In the genomic region with DNA sequence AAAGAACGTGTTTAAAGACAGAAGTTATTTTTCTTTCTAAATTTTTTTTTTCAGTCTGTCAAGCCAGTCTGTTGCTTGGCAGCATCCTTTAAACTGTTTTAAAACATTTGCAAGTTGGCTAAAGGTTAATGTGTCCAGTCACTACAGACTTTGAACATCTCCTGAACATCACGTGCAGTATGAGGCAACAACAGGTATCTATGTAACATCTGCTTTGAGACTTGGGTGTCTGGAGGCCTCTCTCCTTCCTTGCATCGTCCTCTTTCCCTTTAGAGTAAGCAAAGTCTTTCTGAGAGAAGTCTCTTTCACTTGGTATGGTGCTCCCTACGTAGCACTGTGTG, we compare ENCODE assay signal across 18 mouse cellular contexts. TPM values are rescaled to one million over a fixed set of nuclear protein-coding genes. Genes with fewer than 3 reads are reported as not detected.
DNase-seq lines count a peak whose midpoint lies in the region; ATAC-seq lines count a peak whose summit lies in the region.
"Had no signal": no experiment of that assay in that cellular context is flagged by ENCODE, and none has a peak within 500 bp of the region (broad histone marks: within the 10 kb centered on the region; RNA-seq: fewer than 3 reads in every experiment).

No protein-coding gene starts in this region.

- no peak overlapping the region for H3K4me3 ChIP-seq in liver, embryonic 12.5 days
- no peak overlapping the region for H3K4me3 ChIP-seq in forebrain, embryonic 12.5 days (replicated peaks)
- H3K4me3 ChIP-seq: embryonic facial prominence, embryonic 10.5 days; heart, embryonic 10.5 days; midbrain, embryonic 10.5 days; stomach, embryonic 15.5 days had no signal

- H3K27me3 ChIP-seq in liver, embryonic 12.5 days (replicated peaks), result no peaks in the 10 kb centered on the region
- no peaks in the 10 kb centered on the region for H3K27me3 ChIP-seq in forebrain, embryonic 12.5 days
- H3K27me3 ChIP-seq: stomach, embryonic 15.5 days had no signal

- peaks cover 69% of the 10 kb centered on the region for H3K4me1 ChIP-seq in liver, embryonic 12.5 days
- no peaks in the 10 kb centered on the region for H3K4me1 ChIP-seq in forebrain, embryonic 12.5 days
- H3K4me1 ChIP-seq: embryonic facial prominence, embryonic 10.5 days; heart, embryonic 10.5 days; midbrain, embryonic 10.5 days; stomach, embryonic 15.5 days had no signal

- 39% methylated on average over 4 of the region's 4 CpGs for WGBS in liver, embryonic 12.5 days (ENCODE audit: insufficient replicate concordance)
- WGBS in forebrain, embryonic 12.5 days, result 84% methylated on average over 4 of the region's 4 CpGs

- H3K9ac ChIP-seq in liver, embryonic 12.5 days, result peak overlapping the region; percentile 49
- H3K9ac ChIP-seq in forebrain, embryonic 12.5 days, result no peak overlapping the region
- H3K9ac ChIP-seq: stomach, embryonic 15.5 days had no signal

- no peaks in the 10 kb centered on the region for H3K9me3 ChIP-seq in liver, embryonic 12.5 days (replicated peaks)
- no peaks in the 10 kb centered on the region for H3K9me3 ChIP-seq in forebrain, embryonic 12.5 days
- H3K9me3 ChIP-seq: embryonic facial prominence, embryonic 10.5 days; heart, embryonic 10.5 days; midbrain, embryonic 10.5 days; stomach, embryonic 15.5 days had no signal

- ATAC-seq in erythroid progenitor cell, adult 5-6 weeks (replicated peaks; ENCODE audit: low FRiP score, poor library complexity, severe bottlenecking), result peak; percentile 28
- peak; percentile 5; the same call in 1 of the 2 replicates for ATAC-seq in liver, embryonic 12.5 days
- ATAC-seq in forebrain, embryonic 12.5 days (ENCODE audit: low FRiP score), result no peak
- ATAC-seq: hindbrain, embryonic 16.5 days had no signal

- peak overlapping the region; percentile 93 for H3K27ac ChIP-seq in liver, embryonic 12.5 days
- H3K27ac ChIP-seq in forebrain, embryonic 12.5 days, result no peak overlapping the region
- H3K27ac ChIP-seq: embryonic facial prominence, embryonic 10.5 days; heart, embryonic 10.5 days; midbrain, embryonic 10.5 days; stomach, embryonic 15.5 days had no signal

- no peaks in the 10 kb centered on the region for H3K36me3 ChIP-seq in liver, embryonic 12.5 days
- H3K36me3 ChIP-seq in forebrain, embryonic 12.5 days (replicated peaks), result no peaks in the 10 kb centered on the region
- H3K36me3 ChIP-seq: embryonic facial prominence, embryonic 10.5 days; heart, embryonic 10.5 days; midbrain, embryonic 10.5 days; stomach, embryonic 15.5 days had no signal

- DNase-seq in kidney, adult 8-10 months, result peak; percentile 68 to 81
- DNase-seq in kidney, postnatal 4 days, result no peak
- DNase-seq in ovary, postnatal 14 days (ENCODE audit: low spot score), result no peak
- no peak for DNase-seq in embryo, embryonic 10 days (ENCODE audit: low spot score)
- DNase-seq: cerebellum, postnatal 36 days; gastrocnemius, postnatal 10 days; heart, postnatal 4 days; layer of hippocampus, postnatal 36 days; lung, adult 2 months; lung, postnatal 4 days had no signal

- H3K4me2 ChIP-seq in liver, embryonic 12.5 days, result peak overlapping the region; percentile 58
- H3K4me2 ChIP-seq in forebrain, embryonic 12.5 days, result no peak overlapping the region
- H3K4me2 ChIP-seq: stomach, embryonic 15.5 days had no signal

RNA-seq across cellular contexts. Expression of gene Minpp1, which starts 8.9 kb away (rescaled TPM):
- total RNA-seq in erythroid progenitor cell, adult 5-6 weeks (2015; ENCODE audit: low replicate concordance), result 55.3 and 67.4 TPM in 2 replicates
- total RNA-seq in erythroid progenitor cell, adult 5-6 weeks (2017; ENCODE audit: low replicate concordance), result 49.5 and 71.1 TPM in 2 replicates
- polyA plus RNA-seq in liver, embryonic 12.5 days (2016; fragmentation: Nextera tagmentation; extraction: Ambion mirVana), result 118 and 120 TPM in 2 replicates
- polyA plus RNA-seq in forebrain, embryonic 12.5 days (2016; fragmentation: Nextera tagmentation; extraction: Ambion mirVana), result 52.5 and 54.7 TPM in 2 replicates

RNA-seq across cellular contexts. Expression of gene Rpl9-ps6, which starts 10.3 kb away (rescaled TPM):
- 84.7 and 123 TPM in 2 replicates for total RNA-seq in erythroid progenitor cell, adult 5-6 weeks (2015; ENCODE audit: low replicate concordance)
- 19.6 and 57.5 TPM in 2 replicates for total RNA-seq in erythroid progenitor cell, adult 5-6 weeks (2017; ENCODE audit: low replicate concordance)
- 72.7 and 75.0 TPM in 2 replicates for polyA plus RNA-seq in liver, embryonic 12.5 days (2016; fragmentation: Nextera tagmentation; extraction: Ambion mirVana)
- 74.3 and 78.0 TPM in 2 replicates for polyA plus RNA-seq in forebrain, embryonic 12.5 days (2016; fragmentation: Nextera tagmentation; extraction: Ambion mirVana)

Comparison
In these comparisons a context has a peak if more than half of its experiments do, and no peak if none do; other contexts are left out.
1. DNase-seq: peak in kidney, adult 8-10 months (2 of 2); none in kidney, postnatal 4 days (0 of 2), ovary, postnatal 14 days (single experiment) and embryo, embryonic 10 days (single experiment).